Mouse (Mus musculus) testis, adult 2 months (tissue): ENCODE results near the gene Zbtb37.

Source experiments
- CTCF ChIP-seq: fragments of 200-500 bp; IDR thresholded peaks from 2 replicates; pipeline ENCODE4 v1.5.1; 2012; ENCODE audit warnings: low read depth, mild to moderate bottlenecking, inconsistent platforms, low read length, moderate library complexity; ENCODE audit not compliant: control insufficient read depth, insufficient read depth, insufficient replicate concordance
- POLR2A ChIP-seq: fragments of 200-500 bp; IDR thresholded peaks from 2 replicates; pipeline ENCODE4 v1.6.1; 2012; ENCODE audit warnings: low read depth, mild to moderate bottlenecking, inconsistent platforms, low read length, moderate library complexity; ENCODE audit not compliant: control insufficient read depth

DNA sequence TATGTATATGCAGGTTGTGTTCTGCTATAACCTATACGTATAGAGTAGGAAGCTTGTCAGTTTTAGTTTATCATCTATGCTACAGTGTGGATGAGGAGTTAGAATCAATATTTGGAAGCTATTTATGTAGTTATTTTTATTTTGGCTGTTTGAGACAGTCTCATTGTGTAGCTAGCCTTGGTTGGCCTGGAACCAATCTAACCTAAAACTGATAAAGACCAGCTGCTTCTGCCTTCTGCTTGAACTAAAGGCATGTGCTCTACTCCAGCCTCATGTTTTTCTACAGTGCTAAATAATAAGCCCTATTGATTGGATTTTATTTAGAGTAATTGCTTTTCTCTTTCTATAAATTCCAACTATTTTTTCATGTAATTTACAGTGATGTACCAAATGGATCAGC is 67.4 kb downstream of the Zbtb37 start:
- TF ChIP-seq POLR2A (no peak), CTCF (no peak)
